Mouse (Mus musculus) retina, adult 2 months (tissue): ENCODE data around the gene Vmn1r212.
"Not testable (repeated sequence)": the region's sequence is repeated elsewhere in the genome, so short reads cannot be mapped to it uniquely, and the experiment has no call there.

ENCODE experiments used
- DNase-seq: peaks from one replicate; pipeline ENCODE4 v3.0.0-alpha.2; 2012; ENCODE audit warnings: low read depth, low spot score

Vmn1r212 gene

DNA sequence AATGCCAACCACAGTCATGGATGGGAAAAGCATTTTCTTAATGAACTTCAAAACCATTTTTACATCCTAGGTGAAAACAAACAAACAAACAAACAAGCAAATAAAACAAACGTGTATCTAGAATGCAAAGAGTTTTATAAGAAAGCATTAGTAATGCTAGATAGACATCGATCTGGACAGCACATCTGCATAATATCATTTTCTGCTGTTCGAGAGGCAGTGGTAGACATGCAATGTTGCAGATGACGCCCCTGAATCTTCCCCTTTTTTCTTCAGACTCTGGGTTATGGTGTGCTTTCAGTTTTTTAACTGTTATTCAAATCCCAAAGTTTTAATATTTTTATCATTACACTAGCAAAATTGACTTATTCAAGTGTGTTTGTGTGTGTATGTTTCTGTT is at the start of gene Vmn1r212:
TSS of gene Vmn1r212 (minus strand) at position 101 of the 400 bp plus-strand sequence.
- no peak for DNase-seq

DNA sequence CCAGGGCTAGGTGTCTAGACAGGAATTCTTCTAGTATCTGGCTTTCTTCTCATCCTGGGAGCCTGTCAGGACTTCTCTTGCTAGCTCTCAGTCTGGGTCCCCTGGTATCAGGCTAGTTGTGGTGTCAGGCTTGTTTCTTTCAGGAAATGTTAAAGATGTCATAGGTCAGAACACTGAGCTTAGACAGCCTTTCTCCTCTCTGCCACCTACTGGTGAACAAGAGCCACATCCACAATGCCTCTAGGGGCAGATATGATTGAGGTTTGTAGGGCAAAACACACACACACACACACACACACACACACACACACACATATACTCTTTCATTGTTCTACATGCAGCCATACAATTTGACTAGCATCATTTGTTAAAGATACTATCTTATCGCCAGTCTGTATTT is 4.7 kb downstream of the Vmn1r212 start:
- no peak for DNase-seq

DNA sequence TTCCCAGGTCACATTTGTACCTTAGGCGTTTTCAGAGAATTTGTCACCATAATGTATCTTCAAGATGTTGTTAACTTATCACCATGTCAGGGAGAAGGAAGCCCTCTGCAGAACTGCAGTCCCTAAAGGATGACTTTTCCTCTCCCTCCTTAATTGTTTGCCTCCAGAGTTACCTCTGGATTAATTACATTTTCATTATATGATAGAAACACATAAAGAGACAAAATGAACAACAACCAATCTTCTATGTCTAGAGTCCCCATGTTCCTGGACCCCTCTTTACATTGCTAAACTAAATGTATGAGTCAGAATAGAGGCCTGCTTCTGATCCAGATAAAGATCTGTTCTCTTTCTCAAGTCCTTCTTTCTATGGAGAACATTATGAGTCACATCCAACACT is 26.5 kb downstream of the Vmn1r212 start, which contains the start of gene Vmn1r211:
TSS of gene Vmn1r211 (minus strand) at position 101 of the 400 bp plus-strand sequence.
- no peak for DNase-seq

DNA sequence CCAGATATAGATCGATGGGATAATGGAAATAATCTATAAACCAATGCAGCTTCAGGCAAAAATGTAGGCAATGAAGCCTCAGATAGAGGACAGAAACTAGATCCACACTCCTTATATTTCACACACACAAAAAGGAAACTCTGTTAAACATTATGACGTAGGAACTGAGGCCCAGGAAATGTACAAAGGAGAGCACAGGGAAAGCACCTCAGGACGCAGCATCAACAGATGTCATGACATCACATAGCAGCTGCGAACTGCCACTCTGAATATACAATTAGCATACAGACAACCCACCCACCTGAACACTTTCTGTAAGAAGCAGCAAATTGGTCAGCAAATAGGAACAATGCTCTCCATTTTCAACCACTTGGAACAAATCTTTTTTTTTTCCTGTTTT is 29.2 kb downstream of the Vmn1r212 start:
- no peak for DNase-seq

DNA sequence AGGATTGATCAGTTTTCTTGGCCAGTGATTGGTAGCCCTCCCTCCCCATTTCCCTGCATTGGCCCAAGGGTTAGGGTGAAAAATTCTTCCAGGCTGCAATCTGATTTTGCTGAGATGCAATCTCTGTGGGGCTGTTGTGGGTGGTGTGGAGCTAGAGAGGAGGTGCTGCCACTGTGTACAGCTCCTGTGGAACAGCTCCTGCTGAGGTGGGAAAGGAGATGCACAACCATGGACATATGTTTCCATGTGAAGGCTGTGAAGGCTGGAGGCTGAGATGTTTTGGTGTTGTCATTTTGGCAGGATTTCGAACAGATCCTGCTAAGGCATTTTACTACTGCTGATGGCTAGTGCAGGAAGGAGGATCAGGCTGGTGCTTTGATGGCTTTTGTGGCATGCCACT is 37.2 kb downstream of the Vmn1r212 start:
- no peak for DNase-seq

DNA sequence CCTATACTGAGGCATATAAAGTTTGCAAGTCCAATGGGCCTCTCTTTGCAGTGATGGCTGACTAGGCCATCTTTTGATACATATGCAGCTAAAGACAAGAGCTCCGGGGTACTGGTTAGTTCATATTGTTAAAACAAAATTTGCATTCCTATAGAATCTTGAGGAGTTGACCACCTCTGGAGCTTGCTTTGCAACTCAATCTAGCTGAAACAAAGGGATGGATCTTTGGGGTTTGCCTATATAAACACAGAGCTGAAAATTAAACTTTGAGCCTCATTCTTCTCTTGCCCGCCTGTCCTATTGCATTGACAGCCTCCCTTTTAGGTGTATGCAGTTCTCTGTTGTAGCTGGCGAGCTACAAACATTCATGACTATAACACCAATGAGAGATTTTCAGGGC is 39.7 kb downstream of the Vmn1r212 start:
- DNase-seq: not testable (repeated sequence)
